ENCODE assay signal across 8 mouse cellular contexts in the genomic region with DNA sequence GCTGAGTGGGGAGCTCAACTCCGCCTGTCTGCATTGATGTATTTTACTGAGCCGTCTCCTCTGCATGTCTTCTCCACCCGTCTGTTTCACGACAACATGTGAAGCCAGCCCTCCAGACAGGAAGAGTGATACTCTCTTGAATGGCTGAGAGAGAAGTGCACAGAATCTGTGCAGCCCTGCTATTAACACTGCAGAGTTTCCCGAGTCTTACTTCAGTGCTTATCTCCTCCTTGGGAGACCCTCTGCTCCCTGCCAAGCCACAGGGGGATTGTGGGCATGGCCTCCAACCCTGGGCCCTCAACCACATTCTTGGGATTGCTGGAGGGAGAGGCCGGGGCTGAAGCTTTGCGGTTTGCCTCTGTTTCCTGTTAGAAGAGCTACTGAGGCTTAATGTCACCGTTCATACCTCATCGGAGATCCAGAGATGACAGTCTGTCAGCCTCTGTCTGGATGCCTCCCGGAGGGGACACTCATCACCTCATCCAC.
DNase-seq lines count a peak whose midpoint lies in the region; ATAC-seq lines count a peak whose summit lies in the region.
"Had no signal": no experiment of that assay in that cellular context is flagged by ENCODE, and none has a peak within 500 bp of the region (broad histone marks: within the 10 kb centered on the region; RNA-seq: fewer than 3 reads in every experiment).

No protein-coding gene starts in this region.

- no peak for ATAC-seq in midbrain, embryonic 11.5 days (ENCODE audit: low FRiP score)
- ATAC-seq in embryonic facial prominence, embryonic 11.5 days (replicated peaks; ENCODE audit: insufficient number of reproducible peaks, low FRiP score, low TSS enrichment, low read depth) = no peak
- ATAC-seq in limb, embryonic 12.5 days (ENCODE audit: insufficient number of reproducible peaks, insufficient read depth, low FRiP score, low TSS enrichment, low read depth) = no peak

- H3K27me3 ChIP-seq in midbrain, embryonic 11.5 days (ENCODE audit: control insufficient read depth, insufficient read depth, low read length) = no peaks in the 10 kb centered on the region
- no peaks in the 10 kb centered on the region for H3K27me3 ChIP-seq in midbrain, embryonic 10.5 days (ENCODE audit: low read depth, poor library complexity, severe bottlenecking)
- H3K27me3 ChIP-seq in embryonic facial prominence, embryonic 11.5 days (ENCODE audit: control insufficient read depth, insufficient read depth, low read length) = no peaks in the 10 kb centered on the region
- no peaks in the 10 kb centered on the region for H3K27me3 ChIP-seq in limb, embryonic 12.5 days

- H3K4me2 ChIP-seq in midbrain, embryonic 11.5 days = no peak overlapping the region
- no peak overlapping the region for H3K4me2 ChIP-seq in embryonic facial prominence, embryonic 11.5 days (ENCODE audit: low read depth, low read length)
- H3K4me2 ChIP-seq in limb, embryonic 12.5 days = no peak overlapping the region

- no peaks in the 10 kb centered on the region for H3K36me3 ChIP-seq in midbrain, embryonic 11.5 days (ENCODE audit: control insufficient read depth, insufficient read depth, low read length)
- H3K36me3 ChIP-seq in midbrain, embryonic 10.5 days = no peaks in the 10 kb centered on the region
- H3K36me3 ChIP-seq in embryonic facial prominence, embryonic 11.5 days (replicated peaks; ENCODE audit: control insufficient read depth, insufficient read depth, low read depth, low read length) = no peaks in the 10 kb centered on the region
- no peaks in the 10 kb centered on the region for H3K36me3 ChIP-seq in limb, embryonic 12.5 days

- 71% methylated on average over 10 of the region's 10 CpGs for WGBS in midbrain, embryonic 11.5 days
- WGBS in midbrain, embryonic 10.5 days = 71% methylated on average over 10 of the region's 10 CpGs
- WGBS in embryonic facial prominence, embryonic 11.5 days = 40% methylated on average over 10 of the region's 10 CpGs
- 22% methylated on average over 10 of the region's 10 CpGs for WGBS in limb, embryonic 12.5 days

- DNase-seq in midbrain, embryonic 11.5 days (ENCODE audit: low spot score, missing footprints) = peak; percentile 65
- no peak for DNase-seq in midbrain, embryonic 10.5 days (ENCODE audit: low spot score)
- no peak for DNase-seq in embryonic facial prominence, embryonic 11.5 days (ENCODE audit: low spot score)
- DNase-seq in thymus, postnatal 25 days = peak; percentile 71
- DNase-seq in embryo, embryonic 11 days = no peak
- no peak for DNase-seq in cerebellum, postnatal 25 days

- H3K27ac ChIP-seq in midbrain, embryonic 11.5 days (ENCODE audit: low read depth, low read length) = no peak overlapping the region
- no peak overlapping the region; the same call in 1 of the 2 replicates for H3K27ac ChIP-seq in midbrain, embryonic 10.5 days (replicated peaks)
- no peak overlapping the region; the same call in 1 of the 2 replicates for H3K27ac ChIP-seq in embryonic facial prominence, embryonic 11.5 days (replicated peaks; ENCODE audit: low read depth, low read length)
- H3K27ac ChIP-seq in limb, embryonic 12.5 days = peak overlapping the region; percentile 30; the same call in 1 of the 2 replicates

- no peaks in the 10 kb centered on the region for H3K9me3 ChIP-seq in midbrain, embryonic 11.5 days (ENCODE audit: control insufficient read depth, low read length)
- H3K9me3 ChIP-seq in midbrain, embryonic 10.5 days (replicated peaks) = no peaks in the 10 kb centered on the region
- no peaks in the 10 kb centered on the region for H3K9me3 ChIP-seq in embryonic facial prominence, embryonic 11.5 days (replicated peaks; ENCODE audit: control insufficient read depth, low read length)
- no peaks in the 10 kb centered on the region for H3K9me3 ChIP-seq in limb, embryonic 12.5 days

- no peak overlapping the region for H3K9ac ChIP-seq in midbrain, embryonic 11.5 days (ENCODE audit: low read length)
- H3K9ac ChIP-seq in embryonic facial prominence, embryonic 11.5 days (replicated peaks; ENCODE audit: low read length) = peak overlapping the region; percentile 22; the same call in 1 of the 2 replicates
- no peak overlapping the region for H3K9ac ChIP-seq in limb, embryonic 12.5 days (replicated peaks)

- no peaks in the 10 kb centered on the region for H3K4me1 ChIP-seq in midbrain, embryonic 11.5 days (ENCODE audit: control insufficient read depth, insufficient read depth, low read length)
- H3K4me1 ChIP-seq in midbrain, embryonic 10.5 days = peaks cover 17% of the 10 kb centered on the region
- peaks cover 4% of the 10 kb centered on the region for H3K4me1 ChIP-seq in embryonic facial prominence, embryonic 11.5 days (ENCODE audit: control insufficient read depth, insufficient read depth, low read length)
- H3K4me1 ChIP-seq in limb, embryonic 12.5 days (replicated peaks) = peaks cover 50% of the 10 kb centered on the region

- H3K4me3 ChIP-seq in midbrain, embryonic 11.5 days (ENCODE audit: low read depth, low read length) = no peak overlapping the region
- no peak overlapping the region for H3K4me3 ChIP-seq in midbrain, embryonic 10.5 days
- no peak overlapping the region for H3K4me3 ChIP-seq in embryonic facial prominence, embryonic 11.5 days (ENCODE audit: low read depth, low read length)
- H3K4me3 ChIP-seq in limb, embryonic 12.5 days (replicated peaks) = no peak overlapping the region
- H3K4me3 ChIP-seq: erythroblast, embryonic 14.5 days had no signal

Comparison
In these comparisons a context has a peak if more than half of its experiments do, and no peak if none do; other contexts are left out.
1. DNase-seq: peak in midbrain, embryonic 11.5 days (single experiment) and thymus, postnatal 25 days (single experiment); none in midbrain, embryonic 10.5 days (single experiment), embryonic facial prominence, embryonic 11.5 days (single experiment), embryo, embryonic 11 days (single experiment) and cerebellum, postnatal 25 days (0 of 2).